Mouse (Mus musculus): ENCODE data around the gene Gm21244.
"Not testable (repeated sequence)": the region's sequence is repeated elsewhere in the genome, so short reads cannot be mapped to it uniquely, and the experiment has no call there.

Gene Gm21244

DNA sequence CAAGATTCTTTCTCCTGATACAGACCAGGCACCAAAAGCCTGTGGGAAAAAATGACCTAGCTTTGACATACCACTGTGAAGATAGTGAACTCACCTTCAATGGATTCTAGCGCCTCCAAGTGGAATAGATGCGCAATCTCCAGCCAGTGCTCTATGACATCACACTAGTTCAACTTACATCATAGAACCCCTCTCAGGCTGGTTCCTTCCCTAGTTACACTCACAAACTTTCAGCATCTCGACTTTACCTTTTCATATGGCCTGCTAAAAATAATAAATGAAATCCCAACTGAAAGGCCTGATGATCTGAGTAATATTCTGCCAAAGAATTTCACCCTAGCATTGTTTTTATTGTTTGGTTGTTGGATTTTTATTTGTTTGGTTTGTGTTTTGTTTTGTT is at the start of gene Gm21244:
Gene Gm21244, minus strand, starts transcription at position 101 of the 400 bp plus-strand sequence.
- not testable (repeated sequence) for DNase-seq (ENCODE audit: low read depth, low spot score)

Data from A20 (cell line).